In genomic region chr7:127895442-127895841, GRCm38 (mm10) we compare ENCODE assay signal across 8 mouse cellular contexts. TPM values are rescaled to one million over a fixed set of nuclear protein-coding genes. Genes with fewer than 3 reads are reported as not detected.
DNase-seq lines count a peak whose midpoint lies in the region; TF ChIP-seq lines count a peak whose summit lies in the region.

Gm21974 (minus strand) TSS chr7:127895454.
Vkorc1 (minus strand) TSS chr7:127895617.

- H3K36me3 ChIP-seq in macrophage (ENCODE audit: inconsistent target), result no peaks in the 10 kb centered on the region; the same call in 1 of the 2 replicates

- H3K27ac ChIP-seq in cortical plate, adult 2 months (ENCODE audit: insufficient read depth, low read length), result no peak within 1 kb of the TSS
- peak within 1 kb of the TSS; percentile 78 for H3K27ac ChIP-seq in left cerebral cortex, adult 2 months
- H3K27ac ChIP-seq in macrophage, result 0 out of 2 replicates have a peak within 1 kb of the TSS, but pooled peaks have one; percentile 12

- TF ChIP-seq CTCF in cortical plate, adult 2 months (IDR thresholded peaks at IDR 0.05; ENCODE audit: extremely low read depth, insufficient read depth, low read length), result peak; percentile 7; the same call in 1 of the 2 replicates
- TF ChIP-seq CTCF in left cerebral cortex, adult 2 months (IDR thresholded peaks at IDR 0.05), result peak; percentile 15

- H3K4me1 ChIP-seq in cortical plate, adult 2 months (ENCODE audit: control insufficient read depth, insufficient read depth, low read length), result no peaks in the 10 kb centered on the region

- peak; percentile 90 for DNase-seq in adipocyte (ENCODE audit: low spot score)
- DNase-seq in gastrocnemius, adult 8-10 months (ENCODE audit: low spot score in 2 of 2), result peak; percentile 95
- DNase-seq in hindlimb bud, embryonic 11.5 days (ENCODE audit: extremely low spot score, low read depth, low spot score), result peak; percentile 85
- peak; percentile 89 to 93 for DNase-seq in left cerebral cortex, adult 2 months (ENCODE audit: extremely low spot score in 1 of 2, low spot score in 2 of 2)
- DNase-seq in retina, postnatal 7 days (ENCODE audit: low read depth, low spot score), result peak; percentile 89
- DNase-seq in urinary bladder, adult 18-20 months (ENCODE audit: low spot score in 2 of 2), result peak; percentile 91 to 95

- peak; percentile 83; the same call in 1 of the 2 replicates for TF ChIP-seq POLR2A in cortical plate, adult 2 months (IDR thresholded peaks at IDR 0.05; ENCODE audit: extremely low read depth, insufficient read depth, low read length)

- intact Hi-C loops in left cerebral cortex, adult 2 months (cut with DNase I), result no loop called here

- under 1% methylated on average over 26 of the region's 26 CpGs for WGBS in macrophage (ENCODE audit: missing documents)

- H3K79me2 ChIP-seq in macrophage (ENCODE audit: inconsistent target), result no peaks in the 10 kb centered on the region

- peak within 1 kb of the TSS; percentile 55 for H3K4me3 ChIP-seq in cortical plate, adult 2 months (ENCODE audit: insufficient read depth, low read length)
- peak within 1 kb of the TSS; percentile 68 for H3K4me3 ChIP-seq in left cerebral cortex, adult 2 months
- H3K4me3 ChIP-seq in macrophage (ENCODE audit: inconsistent target), result peak within 1 kb of the TSS; percentile 58

RNA-seq across cellular contexts. Expression of gene Gm21974, which starts in this region (rescaled TPM):
- polyA plus RNA-seq in cortical plate, adult 2 months (2012; rRNA removed), result not detected in 2 replicates
- total RNA-seq in gastrocnemius, adult 8-10 months (2022), result not detected
- total RNA-seq in left cerebral cortex, adult 2 months (2021), result not detected
- not detected for total RNA-seq in macrophage (2018; cell fraction: chromatin; rRNA removed)
- not detected for total RNA-seq in macrophage (2018; cell fraction: cytosol; rRNA removed)
- total RNA-seq in macrophage (2018; cell fraction: nucleus; rRNA removed), result under 1 TPM in 2 of 26 experiments, not detected in 24; 0.27 to 0.50 TPM
- polyA plus RNA-seq in macrophage (2018), result not detected in 3 replicates

RNA-seq across cellular contexts. Expression of gene Vkorc1, which starts in this region (rescaled TPM):
- polyA plus RNA-seq in cortical plate, adult 2 months (2012; rRNA removed), result 56.8 and 67.0 TPM in 2 replicates
- total RNA-seq in gastrocnemius, adult 8-10 months (2022), result 1 to 10 TPM; 5.3 to 9.9 (median 8.6) TPM
- 10 to 100 TPM; 22.0 to 23.4 TPM for total RNA-seq in left cerebral cortex, adult 2 months (2021)
- total RNA-seq in macrophage (2018; cell fraction: chromatin; rRNA removed), result 10 to 100 TPM in 1 of 26 experiments, 1 to 10 TPM in 6, not detected in 19; 1.0 to 14.9 (median 2.0) TPM
- total RNA-seq in macrophage (2018; cell fraction: cytosol; rRNA removed), result 10 to 100 TPM; 16.4 to 49.8 (median 25.2) TPM
- 10 to 100 TPM in 16 of 26 experiments, 1 to 10 TPM in 10; 2.8 to 24.2 (median 10.3) TPM for total RNA-seq in macrophage (2018; cell fraction: nucleus; rRNA removed)
- 38.2 to 42.7 TPM (median 41.1 TPM) in 3 replicates for polyA plus RNA-seq in macrophage (2018)
